Mouse (Mus musculus) central nervous system, embryonic 14 days (tissue): Measurements from ENCODE around the gene Akr1c21. TPM values are rescaled to one million over a fixed set of nuclear protein-coding genes. Genes with fewer than 3 reads are reported as not detected.

Source experiments
- polyA plus RNA-seq: library from polyadenylated mRNA; depleted of rRNA; stranded (reverse); fragments of >200 nt; gene quantifications from 2 replicates; pipeline ENCODE4 v1.2.3, GENCODE M21; 2012; rRNA removed

Gene Akr1c21
- not detected in 2 replicates for polyA plus RNA-seq

GRCm38 (mm10) chr13:4573871-4574270 lies at the start of gene Akr1c21:
Gene Akr1c21 (plus strand): TSS chr13:4574075.

DNA sequence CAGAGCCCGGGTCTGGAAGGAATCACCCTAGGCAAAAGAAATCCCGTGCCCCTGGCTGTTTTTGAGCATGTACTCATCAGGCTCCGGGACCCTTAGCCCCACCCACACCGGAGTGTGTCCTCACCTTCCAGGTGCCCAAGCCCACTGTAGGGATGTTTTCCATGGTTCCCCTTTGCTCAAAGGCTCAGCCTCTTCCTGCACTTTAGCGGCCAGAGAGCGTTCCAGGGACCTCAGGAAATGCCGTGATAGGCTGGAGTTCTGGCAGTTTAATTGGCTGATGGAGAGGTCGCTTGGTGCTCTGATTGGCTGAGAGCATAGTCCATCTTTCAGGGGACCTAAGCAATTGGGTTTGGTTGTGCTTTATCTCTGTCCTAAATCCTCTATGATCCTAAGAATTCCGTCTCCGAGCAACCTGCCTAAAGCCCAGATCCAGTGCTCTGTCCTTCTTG lies 35.1 kb downstream of the Akr1c21 start, which contains the start of gene Akr1e1:
TSS of gene Akr1e1 (minus strand) at position 214 of the 449 bp plus-strand sequence.

Other genes with a start within 250 kb of the Akr1c21 start
- gene Akr1c6, start 139.8 kb upstream of the Akr1c21 start, polyA plus RNA-seq, result not detected in 2 replicates
- gene Akr1c20, start 50.7 kb upstream of the Akr1c21 start, polyA plus RNA-seq, result not detected in 2 replicates
- 35.0 and 38.6 TPM in 2 replicates for gene Akr1e1, start 35.1 kb downstream of the Akr1c21 start, polyA plus RNA-seq